Mouse (Mus musculus): ENCODE data around the gene Kras. TPM values are rescaled to one million over a fixed set of nuclear protein-coding genes. Genes with fewer than 3 reads are reported as not detected.
A peak's percentile ranks its signal among the peaks of the same experiment; 100 is the strongest.

Kras gene
- polyA plus RNA-seq, 1 experiment from 2014 or later, result 75.9 TPM

DNA sequence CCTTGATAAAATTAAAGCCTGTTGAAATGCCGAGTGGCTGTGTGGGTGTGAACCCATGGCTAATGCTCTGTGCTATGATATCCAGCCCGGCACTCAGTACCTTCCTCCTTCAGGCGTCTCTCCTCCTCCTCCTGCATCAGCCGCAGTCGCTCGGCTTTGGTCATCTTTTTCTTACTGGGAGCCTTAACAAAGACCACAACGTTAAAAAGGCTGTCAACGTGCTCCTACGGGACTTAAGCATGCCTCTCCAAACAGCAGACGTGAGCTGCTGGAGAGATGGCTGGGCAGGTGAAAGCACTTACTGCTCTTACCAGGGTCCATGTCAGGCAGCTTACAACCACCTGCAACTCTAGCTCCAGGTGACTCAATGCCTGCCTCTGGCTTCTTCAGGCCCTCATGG, 44.9 kb downstream of the Kras start:
- no peak overlapping the region for H3K4me3 ChIP-seq
- H3K27me3 ChIP-seq (replicated peaks), result no peaks in the 10 kb centered on the region
- no peak overlapping the region for H3K9ac ChIP-seq
- H3K9me3 ChIP-seq (replicated peaks), result no peaks in the 10 kb centered on the region
- 63% methylated on average over 10 of the region's 10 CpGs for WGBS (ENCODE audit: insufficient replicate concordance)
- peaks cover 3% of the 10 kb centered on the region for H3K4me1 ChIP-seq
- ATAC-seq, result no peak
- no peak overlapping the region for H3K27ac ChIP-seq
- no peak overlapping the region for H3K4me2 ChIP-seq
- no peaks in the 10 kb centered on the region for H3K36me3 ChIP-seq

GRCm38 (mm10) chr6:145204440-145204839, 45.6 kb downstream of the Kras start:
- H3K4me1 ChIP-seq, result no peaks in the 10 kb centered on the region
- ATAC-seq, result no peak
- WGBS (ENCODE audit: insufficient replicate concordance), result 84% methylated on average over 6 of the region's 6 CpGs
- no peaks in the 10 kb centered on the region for H3K36me3 ChIP-seq
- no peak overlapping the region for H3K27ac ChIP-seq
- no peak overlapping the region for H3K4me3 ChIP-seq
- H3K9ac ChIP-seq, result no peak overlapping the region
- no peaks in the 10 kb centered on the region for H3K9me3 ChIP-seq (replicated peaks)
- no peaks in the 10 kb centered on the region for H3K27me3 ChIP-seq (replicated peaks)
- H3K4me2 ChIP-seq, result no peak overlapping the region

DNA sequence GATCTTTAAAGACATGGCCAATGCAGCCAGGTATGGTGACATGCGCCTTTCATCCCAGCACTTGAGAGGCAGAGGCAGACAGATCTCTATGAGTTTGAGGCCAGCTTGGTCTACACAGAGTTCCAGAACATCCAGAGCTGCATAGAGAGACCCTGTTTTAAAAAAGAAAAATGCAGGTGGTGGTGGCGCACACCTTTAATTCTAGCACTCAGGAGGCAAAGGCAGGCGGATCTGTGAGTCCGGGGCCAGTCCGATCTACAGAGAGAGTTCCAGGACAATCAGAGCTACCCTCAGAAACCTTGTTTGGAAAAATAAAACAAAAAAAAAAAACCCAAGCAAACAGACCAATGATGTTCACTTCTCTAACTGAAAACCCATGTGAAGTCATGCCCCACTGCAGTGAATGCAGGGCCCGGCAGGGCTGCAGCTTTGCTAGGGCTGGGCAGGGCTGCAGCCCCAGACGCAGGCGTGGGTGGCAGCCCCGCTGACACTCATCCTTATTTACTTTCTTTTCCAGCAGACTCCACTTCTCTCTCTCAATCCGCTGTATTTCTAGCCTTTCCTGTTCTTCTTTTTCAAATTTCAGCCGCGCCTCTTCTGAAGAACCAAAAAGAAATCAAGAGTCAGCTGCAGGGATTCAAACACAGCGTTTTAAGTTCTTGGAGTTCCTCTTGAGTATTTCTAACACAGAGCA, 47.5 kb downstream of the Kras start:
- no peak overlapping the region for H3K9ac ChIP-seq
- no peak overlapping the region for H3K27ac ChIP-seq
- no peak overlapping the region for H3K4me2 ChIP-seq
- WGBS (ENCODE audit: insufficient replicate concordance), result 72% methylated on average over 13 of the region's 13 CpGs
- no peaks in the 10 kb centered on the region for H3K27me3 ChIP-seq (replicated peaks)
- no peak overlapping the region for H3K4me3 ChIP-seq
- H3K4me1 ChIP-seq, result no peaks in the 10 kb centered on the region
- H3K9me3 ChIP-seq (replicated peaks), result no peaks in the 10 kb centered on the region
- ATAC-seq, result no peak
- H3K36me3 ChIP-seq, result no peaks in the 10 kb centered on the region

- Histone ChIP-seq H3K9me3 (replicated peaks) (no peaks in the 10 kb centered on the region), H3K4me2 (no peak overlapping the region), H3K9ac (no peak overlapping the region), H3K4me3 (no peak overlapping the region), H3K4me1 (no peaks in the 10 kb centered on the region), H3K36me3 (no peaks in the 10 kb centered on the region), H3K27ac (no peak overlapping the region), H3K27me3 (replicated peaks) (no peaks in the 10 kb centered on the region)
- WGBS (ENCODE audit: insufficient replicate concordance), result 78% methylated on average over 8 of the region's 8 CpGs
- ATAC-seq, result no peak
Measured at GRCm38 (mm10) chr6:145197949-145198686, 51.9 kb downstream of the Kras start.

DNA sequence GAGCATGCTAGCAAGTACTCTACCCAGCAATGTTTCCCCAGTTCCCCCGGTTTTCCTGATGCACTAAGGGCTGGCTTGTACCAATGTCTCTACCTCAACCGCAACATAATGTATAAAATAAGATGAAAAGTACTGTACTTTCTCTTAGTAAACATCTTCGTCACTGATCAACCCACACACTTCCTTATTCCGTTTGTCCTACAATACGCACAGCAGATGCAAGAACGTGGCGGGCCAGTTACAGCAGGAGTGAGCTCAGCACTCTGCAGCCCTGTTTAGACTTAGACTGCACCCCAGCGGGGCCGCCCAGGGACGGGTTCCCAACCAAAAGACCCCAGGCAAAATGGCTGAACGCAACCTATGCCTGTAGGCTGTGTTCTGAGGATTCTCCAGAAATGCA, 56.6 kb downstream of the Kras start:
- H3K4me2 ChIP-seq, result no peak overlapping the region
- no peak for ATAC-seq
- no peaks in the 10 kb centered on the region for H3K36me3 ChIP-seq
- H3K4me3 ChIP-seq, result no peak overlapping the region
- no peak overlapping the region for H3K27ac ChIP-seq
- no peaks in the 10 kb centered on the region for H3K4me1 ChIP-seq
- no peaks in the 10 kb centered on the region for H3K27me3 ChIP-seq (replicated peaks)
- H3K9me3 ChIP-seq (replicated peaks), result no peaks in the 10 kb centered on the region
- 54% methylated on average over 11 of the region's 11 CpGs for WGBS (ENCODE audit: insufficient replicate concordance)
- no peak overlapping the region for H3K9ac ChIP-seq

DNA sequence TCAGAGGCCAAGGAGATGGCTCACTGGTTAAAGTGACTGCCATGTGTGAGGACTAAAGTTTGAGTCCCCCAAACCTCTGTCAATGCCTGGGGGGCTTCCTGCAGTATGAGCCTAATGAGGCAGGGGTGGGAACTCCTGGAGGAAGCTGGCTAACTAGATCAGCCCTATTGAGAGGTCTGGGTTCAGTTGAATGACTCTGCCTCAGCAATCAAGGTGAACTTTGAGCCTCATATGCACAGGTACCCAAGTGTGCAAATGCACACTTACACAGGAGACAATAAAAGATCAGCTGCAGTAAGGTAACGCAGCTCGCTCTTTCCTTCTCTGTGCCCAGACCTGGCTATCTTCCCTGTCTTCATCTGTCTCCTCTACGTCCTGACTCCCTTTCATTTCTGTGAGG, 57.0 kb downstream of the Kras start:
- Histone ChIP-seq H3K4me3 (no peak overlapping the region), H3K4me1 (no peaks in the 10 kb centered on the region), H3K27ac (no peak overlapping the region), H3K27me3 (replicated peaks) (no peaks in the 10 kb centered on the region), H3K9me3 (replicated peaks) (no peaks in the 10 kb centered on the region), H3K36me3 (no peaks in the 10 kb centered on the region), H3K9ac (no peak overlapping the region), H3K4me2 (no peak overlapping the region)
- 81% methylated on average over 3 of the region's 3 CpGs for WGBS (ENCODE audit: insufficient replicate concordance)
- no peak for ATAC-seq

DNA sequence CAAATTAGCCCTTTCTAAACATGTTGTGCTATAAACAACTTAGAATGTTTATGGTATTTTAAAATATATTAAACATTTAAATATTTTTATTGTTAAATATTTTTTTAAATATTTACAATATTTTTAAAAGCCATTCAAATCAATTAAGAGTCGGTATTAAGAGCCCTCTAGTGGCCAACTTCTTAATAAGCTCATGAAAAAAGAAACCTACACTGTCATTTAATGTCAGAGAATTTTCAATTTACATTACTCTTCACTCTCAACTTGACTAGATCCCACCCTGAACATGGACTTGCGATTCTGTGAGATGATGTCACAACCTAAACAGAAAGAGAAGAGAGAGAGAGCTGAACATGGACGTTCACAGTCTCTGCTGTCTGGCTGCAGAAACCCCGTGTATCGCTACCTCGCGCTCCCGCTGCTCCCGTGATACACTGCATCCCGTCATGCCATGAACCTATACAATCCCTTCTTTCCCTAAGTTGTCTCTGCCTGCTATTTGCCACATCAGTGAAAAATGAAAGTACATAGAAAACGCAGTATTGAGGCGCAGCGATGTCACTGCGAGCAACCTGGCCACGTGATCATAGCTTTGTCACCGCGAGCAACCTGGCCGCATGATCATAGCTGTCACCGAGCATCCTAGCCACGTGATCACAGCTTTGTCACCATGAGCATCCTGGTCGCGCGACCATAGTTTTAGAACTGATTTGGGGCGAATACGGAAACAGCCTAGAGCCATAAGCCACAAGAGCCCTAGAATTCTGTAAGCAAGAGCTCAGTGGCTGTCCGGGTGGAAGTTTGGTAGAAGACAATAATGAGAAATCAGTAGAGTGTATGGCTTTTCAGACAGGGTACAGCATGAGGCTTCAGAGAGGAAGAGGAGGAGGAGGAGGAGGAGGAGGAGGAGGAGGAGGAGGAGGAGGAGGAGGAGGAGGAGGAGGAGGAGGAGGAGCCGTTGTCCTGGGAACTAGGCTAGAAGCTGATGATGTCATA, 62.6 kb downstream of the Kras start:
- no peak for ATAC-seq
- 46% methylated on average over 27 of the region's 27 CpGs for WGBS (ENCODE audit: insufficient replicate concordance)

DNA sequence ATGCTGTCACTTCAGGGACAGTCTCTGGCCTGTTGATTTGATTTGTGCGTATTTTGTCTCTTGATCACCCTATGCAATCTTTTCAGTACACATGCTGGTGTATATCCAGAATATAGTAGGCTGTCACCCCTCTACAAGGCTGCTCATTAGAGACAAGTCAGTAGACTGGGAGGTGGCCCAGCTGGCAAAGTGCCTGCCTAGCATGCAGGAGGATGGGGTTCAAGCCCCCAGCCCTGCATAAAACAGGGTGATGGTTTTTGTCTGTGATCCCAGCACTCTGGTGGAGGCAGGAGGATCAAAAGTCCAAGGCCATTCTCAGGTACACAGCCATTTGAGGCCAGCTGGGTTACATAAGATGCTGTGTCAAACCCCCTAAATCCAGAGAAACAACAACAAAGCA, 63.9 kb downstream of the Kras start:
- no peak overlapping the region for H3K4me2 ChIP-seq
- H3K27ac ChIP-seq, result no peak overlapping the region
- H3K4me3 ChIP-seq, result no peak overlapping the region
- H3K4me1 ChIP-seq, result no peaks in the 10 kb centered on the region; the same call in 1 of the 2 replicates
- WGBS (ENCODE audit: insufficient replicate concordance), result 71% methylated on average over 1 of the region's 1 CpGs
- no peak overlapping the region for H3K9ac ChIP-seq
- H3K27me3 ChIP-seq (replicated peaks), result no peaks in the 10 kb centered on the region
- no peaks in the 10 kb centered on the region for H3K9me3 ChIP-seq (replicated peaks)
- ATAC-seq, result no peak
- no peaks in the 10 kb centered on the region for H3K36me3 ChIP-seq

More for the DNA sequence above, 62.6 kb downstream of the Kras start:
- Histone ChIP-seq H3K4me2 (peak overlapping the region; percentile 52), H3K4me3 (peak overlapping the region; percentile 33), H3K36me3 (no peaks in the 10 kb centered on the region), H3K27me3 (replicated peaks) (no peaks in the 10 kb centered on the region), H3K4me1 (no peaks in the 10 kb centered on the region; the same call in 1 of the 2 replicates), H3K9me3 (replicated peaks) (no peaks in the 10 kb centered on the region), H3K27ac (no peak overlapping the region), H3K9ac (no peak overlapping the region)

DNA sequence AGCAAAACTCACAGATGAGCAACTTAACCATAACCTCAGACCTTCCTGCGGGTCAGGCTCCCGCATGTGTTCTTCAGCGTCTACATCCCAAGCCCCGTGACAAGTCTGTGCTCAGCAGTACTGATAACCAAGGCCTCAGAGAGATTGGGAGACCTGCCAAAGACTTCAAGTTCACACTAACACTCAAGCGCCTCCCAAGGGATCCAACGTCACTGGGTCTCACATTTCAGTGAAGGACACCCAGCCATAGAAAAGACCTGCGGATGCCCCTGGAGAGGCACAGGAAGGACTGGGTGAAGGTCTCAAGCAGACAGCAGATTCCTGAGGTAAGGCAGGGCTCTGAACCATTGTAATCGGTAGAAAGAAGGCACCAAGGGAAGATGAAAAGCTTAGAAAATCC, 68.0 kb downstream of the Kras start:
- Histone ChIP-seq H3K9ac (no peak overlapping the region), H3K27ac (no peak overlapping the region), H3K4me2 (no peak overlapping the region), H3K4me1 (no peaks in the 10 kb centered on the region), H3K36me3 (no peaks in the 10 kb centered on the region), H3K9me3 (replicated peaks) (no peaks in the 10 kb centered on the region), H3K4me3 (no peak overlapping the region), H3K27me3 (replicated peaks) (no peaks in the 10 kb centered on the region)
- no peak for ATAC-seq
- 47% methylated on average over 8 of the region's 8 CpGs for WGBS (ENCODE audit: insufficient replicate concordance)

- Histone ChIP-seq H3K27ac (no peak overlapping the region), H3K36me3 (no peaks in the 10 kb centered on the region), H3K4me2 (no peak overlapping the region), H3K9ac (no peak overlapping the region), H3K4me1 (peaks cover 7% of the 10 kb centered on the region), H3K4me3 (no peak overlapping the region), H3K27me3 (replicated peaks) (0 out of 2 replicates have a peak, but pooled peaks cover 4% of the 10 kb centered on the region), H3K9me3 (replicated peaks) (no peaks in the 10 kb centered on the region)
- no peak for ATAC-seq
- 32% methylated on average over 6 of the region's 6 CpGs for WGBS (ENCODE audit: insufficient replicate concordance)
Measured at GRCm38 (mm10) chr6:145179665-145180064, 70.4 kb downstream of the Kras start.

- 71% methylated on average over 10 of the region's 10 CpGs for WGBS (ENCODE audit: insufficient replicate concordance)
- Histone ChIP-seq H3K9me3 (replicated peaks) (no peaks in the 10 kb centered on the region), H3K27me3 (replicated peaks) (0 out of 2 replicates have a peak, but pooled peaks cover 4% of the 10 kb centered on the region), H3K4me1 (peaks cover 17% of the 10 kb centered on the region), H3K9ac (no peak overlapping the region), H3K4me2 (no peak overlapping the region), H3K27ac (no peak overlapping the region), H3K4me3 (no peak overlapping the region), H3K36me3 (no peaks in the 10 kb centered on the region)
- 0 out of 2 replicates have a peak, but pooled peaks have one; percentile 8 for ATAC-seq
Measured at GRCm38 (mm10) chr6:145176474-145176873, 73.6 kb downstream of the Kras start.

Data from liver, embryonic 12.5 days (tissue).